Mouse (Mus musculus): Measurements from ENCODE around the gene Reps1. TPM values are rescaled to one million over a fixed set of nuclear protein-coding genes. Genes with fewer than 3 reads are reported as not detected.

Gene Reps1
- polyA plus RNA-seq, 1 experiment from 2014 or later = 31.5 TPM

- H3K9ac ChIP-seq = no peak overlapping the region
- no peaks in the 10 kb centered on the region for H3K27me3 ChIP-seq
- no peaks in the 10 kb centered on the region for H3K36me3 ChIP-seq
- H3K27ac ChIP-seq (replicated peaks) = no peak overlapping the region
- H3K4me3 ChIP-seq = no peak overlapping the region
- WGBS = 60% methylated on average over 10 of the region's 10 CpGs
- no peaks in the 10 kb centered on the region for H3K9me3 ChIP-seq
- no peak overlapping the region for H3K4me2 ChIP-seq
- 0 out of 2 replicates have a peak, but pooled peaks have one; percentile 46 for ATAC-seq (ENCODE audit: low FRiP score, low read depth)
- H3K4me1 ChIP-seq (replicated peaks) = peaks cover 30% of the 10 kb centered on the region
These were observed 12.2 kb downstream of the Reps1 start for GRCm38 (mm10) chr10:18067761-18068446.

- ATAC-seq (ENCODE audit: low FRiP score, low read depth) = no peak
These were observed 13.2 kb downstream of the Reps1 start for GRCm38 (mm10) chr10:18068880-18069279.

GRCm38 (mm10) chr10:18069576-18069975, 13.9 kb downstream of the Reps1 start:
- Histone ChIP-seq H3K9ac (no peak overlapping the region), H3K36me3 (no peaks in the 10 kb centered on the region), H3K4me3 (no peak overlapping the region), H3K27ac (replicated peaks) (0 out of 2 replicates have a peak overlapping the region, but pooled peaks have one; percentile 21), H3K4me1 (replicated peaks) (peaks cover 33% of the 10 kb centered on the region), H3K4me2 (no peak overlapping the region), H3K9me3 (no peaks in the 10 kb centered on the region), H3K27me3 (no peaks in the 10 kb centered on the region)
- ATAC-seq (ENCODE audit: low FRiP score, low read depth) = no peak
- WGBS = 63% methylated on average over 2 of the region's 2 CpGs

More at GRCm38 (mm10) chr10:18068880-18069279, 13.2 kb downstream of the Reps1 start:
- no peak overlapping the region for H3K27ac ChIP-seq (replicated peaks)
- WGBS = 91% methylated on average over 2 of the region's 2 CpGs
- H3K4me1 ChIP-seq (replicated peaks) = peaks cover 33% of the 10 kb centered on the region
- H3K27me3 ChIP-seq = no peaks in the 10 kb centered on the region
- no peak overlapping the region for H3K4me3 ChIP-seq
- no peaks in the 10 kb centered on the region for H3K36me3 ChIP-seq
- no peak overlapping the region for H3K9ac ChIP-seq
- H3K9me3 ChIP-seq = no peaks in the 10 kb centered on the region
- H3K4me2 ChIP-seq = no peak overlapping the region

GRCm38 (mm10) chr10:18070144-18070543, 14.5 kb downstream of the Reps1 start:
- Histone ChIP-seq H3K4me3 (no peak overlapping the region), H3K9ac (no peak overlapping the region), H3K27me3 (no peaks in the 10 kb centered on the region), H3K27ac (replicated peaks) (peak overlapping the region; percentile 65), H3K4me2 (no peak overlapping the region), H3K36me3 (no peaks in the 10 kb centered on the region), H3K9me3 (no peaks in the 10 kb centered on the region), H3K4me1 (replicated peaks) (peaks cover 33% of the 10 kb centered on the region)
- 64% methylated on average over 3 of the region's 3 CpGs for WGBS
- ATAC-seq (ENCODE audit: low FRiP score, low read depth) = peak; percentile 46; the same call in 1 of the 2 replicates

GRCm38 (mm10) chr10:18070616-18071015, 15.0 kb downstream of the Reps1 start:
- Histone ChIP-seq H3K9me3 (no peaks in the 10 kb centered on the region), H3K27ac (replicated peaks) (peak overlapping the region; percentile 65), H3K27me3 (no peaks in the 10 kb centered on the region), H3K36me3 (no peaks in the 10 kb centered on the region), H3K4me2 (no peak overlapping the region), H3K4me3 (no peak overlapping the region), H3K9ac (no peak overlapping the region), H3K4me1 (replicated peaks) (peaks cover 33% of the 10 kb centered on the region)
- 90% methylated on average over 2 of the region's 2 CpGs for WGBS
- ATAC-seq (ENCODE audit: low FRiP score, low read depth) = no peak

- peaks cover 22% of the 10 kb centered on the region for H3K4me1 ChIP-seq (replicated peaks)
- H3K9me3 ChIP-seq = no peaks in the 10 kb centered on the region
- H3K36me3 ChIP-seq = no peaks in the 10 kb centered on the region
- WGBS = 71% methylated on average over 3 of the region's 3 CpGs
- H3K4me2 ChIP-seq = no peak overlapping the region
- H3K4me3 ChIP-seq = no peak overlapping the region
- H3K9ac ChIP-seq = no peak overlapping the region
- ATAC-seq (ENCODE audit: low FRiP score, low read depth) = no peak
- no peak overlapping the region for H3K27ac ChIP-seq (replicated peaks)
- no peaks in the 10 kb centered on the region for H3K27me3 ChIP-seq
These were observed 17.2 kb downstream of the Reps1 start for GRCm38 (mm10) chr10:18072871-18073270.

- Histone ChIP-seq H3K4me2 (no peak overlapping the region), H3K27me3 (no peaks in the 10 kb centered on the region), H3K36me3 (no peaks in the 10 kb centered on the region), H3K9ac (no peak overlapping the region), H3K4me1 (replicated peaks) (peaks cover 18% of the 10 kb centered on the region), H3K27ac (replicated peaks) (no peak overlapping the region), H3K9me3 (no peaks in the 10 kb centered on the region), H3K4me3 (no peak overlapping the region)
- no peak for ATAC-seq (ENCODE audit: low FRiP score, low read depth)
- 84% methylated on average over 5 of the region's 5 CpGs for WGBS
These were observed 18.9 kb downstream of the Reps1 start for GRCm38 (mm10) chr10:18074383-18075075.

- Histone ChIP-seq H3K4me1 (replicated peaks) (peaks cover 8% of the 10 kb centered on the region), H3K27ac (replicated peaks) (no peak overlapping the region), H3K9me3 (no peaks in the 10 kb centered on the region), H3K9ac (no peak overlapping the region), H3K36me3 (no peaks in the 10 kb centered on the region), H3K27me3 (no peaks in the 10 kb centered on the region), H3K4me2 (no peak overlapping the region), H3K4me3 (no peak overlapping the region)
- WGBS = 95% methylated on average over 6 of the region's 6 CpGs
- no peak for ATAC-seq (ENCODE audit: low FRiP score, low read depth)
These were observed 20.2 kb downstream of the Reps1 start for GRCm38 (mm10) chr10:18075845-18076244.

- no peak overlapping the region for H3K4me2 ChIP-seq
- WGBS = 85% methylated on average over 1 of the region's 1 CpGs
- H3K9me3 ChIP-seq = peaks cover 4% of the 10 kb centered on the region; the same call in 1 of the 2 replicates
- no peak overlapping the region for H3K9ac ChIP-seq
- no peak for ATAC-seq (ENCODE audit: low FRiP score, low read depth)
- no peaks in the 10 kb centered on the region for H3K27me3 ChIP-seq
- peaks cover 6% of the 10 kb centered on the region for H3K4me1 ChIP-seq (replicated peaks)
- no peak overlapping the region for H3K27ac ChIP-seq (replicated peaks)
- H3K36me3 ChIP-seq = no peaks in the 10 kb centered on the region
- no peak overlapping the region for H3K4me3 ChIP-seq
These were observed 25.9 kb downstream of the Reps1 start for GRCm38 (mm10) chr10:18081536-18081935.

GRCm38 (mm10) chr10:18082772-18083171, 27.1 kb downstream of the Reps1 start:
- Histone ChIP-seq H3K4me2 (no peak overlapping the region), H3K9me3 (peaks cover 4% of the 10 kb centered on the region; the same call in 1 of the 2 replicates)
- ATAC-seq (ENCODE audit: low FRiP score, low read depth) = no peak

GRCm38 (mm10) chr10:18090691-18091090, 35.0 kb downstream of the Reps1 start:
- Histone ChIP-seq H3K9me3 (peaks cover 4% of the 10 kb centered on the region; the same call in 1 of the 2 replicates), H3K4me2 (no peak overlapping the region), H3K4me3 (no peak overlapping the region), H3K4me1 (replicated peaks) (no peaks in the 10 kb centered on the region), H3K9ac (no peak overlapping the region), H3K27me3 (no peaks in the 10 kb centered on the region), H3K27ac (replicated peaks) (no peak overlapping the region), H3K36me3 (peaks cover 28% of the 10 kb centered on the region)
- ATAC-seq (ENCODE audit: low FRiP score, low read depth) = no peak

More at GRCm38 (mm10) chr10:18082772-18083171, 27.1 kb downstream of the Reps1 start:
- WGBS = 96% methylated on average over 6 of the region's 6 CpGs
- H3K4me3 ChIP-seq = no peak overlapping the region
- peaks cover 6% of the 10 kb centered on the region for H3K4me1 ChIP-seq (replicated peaks)
- H3K27ac ChIP-seq (replicated peaks) = no peak overlapping the region
- no peak overlapping the region for H3K9ac ChIP-seq
- H3K36me3 ChIP-seq = no peaks in the 10 kb centered on the region
- no peaks in the 10 kb centered on the region for H3K27me3 ChIP-seq

- Histone ChIP-seq H3K27ac (replicated peaks) (no peak overlapping the region), H3K4me3 (no peak overlapping the region), H3K4me1 (replicated peaks) (no peaks in the 10 kb centered on the region), H3K4me2 (no peak overlapping the region), H3K9me3 (no peaks in the 10 kb centered on the region), H3K27me3 (no peaks in the 10 kb centered on the region), H3K36me3 (peaks cover 23% of the 10 kb centered on the region), H3K9ac (no peak overlapping the region)
- no peak for ATAC-seq (ENCODE audit: low FRiP score, low read depth)
- WGBS = 57% methylated on average over 5 of the region's 5 CpGs
These were observed 46.5 kb downstream of the Reps1 start for GRCm38 (mm10) chr10:18102166-18102565.

Data from hindbrain, embryonic 15.5 days (tissue).